Comparison of ENCODE assay signal across 8 mouse cellular contexts in the genomic region with DNA sequence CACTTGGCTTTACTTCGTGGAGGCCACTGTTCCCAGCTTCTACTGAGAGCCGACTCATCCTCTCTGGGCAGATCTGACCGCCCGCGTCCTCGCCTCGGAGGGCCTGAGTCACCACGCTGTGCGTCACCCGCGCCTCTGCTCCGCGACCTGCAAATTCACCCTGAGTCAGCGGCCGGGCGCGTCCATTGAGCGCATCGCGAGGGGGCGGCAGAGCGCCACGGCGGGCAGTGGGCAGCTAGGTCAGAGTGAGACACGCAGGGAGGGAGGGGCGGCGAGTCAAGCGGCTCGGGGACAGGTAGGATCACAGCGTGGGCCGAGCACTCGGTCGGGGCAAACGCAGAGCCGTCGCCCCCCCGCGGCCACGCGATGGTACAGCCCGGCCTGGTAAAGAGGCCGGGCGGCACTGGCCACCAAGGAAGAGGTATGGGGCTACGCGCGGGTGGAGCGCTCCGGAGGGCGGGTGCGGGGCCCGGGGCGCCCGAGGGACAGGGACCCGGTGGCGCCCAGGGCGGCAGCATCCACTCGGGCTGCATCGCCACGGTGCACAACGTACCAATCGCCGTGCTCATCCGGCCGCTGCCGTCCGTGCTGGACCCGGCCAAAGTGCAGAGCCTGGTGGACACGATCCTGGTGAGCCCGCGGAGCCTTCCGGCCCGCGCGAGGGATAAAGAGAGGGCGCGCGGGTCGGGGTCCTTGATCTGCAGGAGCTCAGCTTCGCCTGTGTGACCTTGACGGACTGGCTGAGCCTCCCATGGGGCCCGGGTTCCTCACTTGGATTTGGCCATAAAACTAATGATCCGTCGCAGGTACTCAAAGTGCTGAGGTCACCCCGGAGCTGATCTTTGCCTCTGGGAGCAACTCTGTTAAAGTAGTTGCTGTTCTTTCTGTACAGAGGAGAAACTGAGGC. TPM values are rescaled to one million over a fixed set of nuclear protein-coding genes. Genes with fewer than 3 reads are reported as not detected.
DNase-seq lines count a peak whose midpoint lies in the region; ATAC-seq and TF ChIP-seq lines count a peak whose summit lies in the region.

A gene (plus strand): TSS at position 199 of the 907 bp plus-strand sequence.

- no peaks in the 10 kb centered on the region for H3K9me3 ChIP-seq in embryonic facial prominence, embryonic 14.5 days (ENCODE audit: control insufficient read depth, low read length)
- no peaks in the 10 kb centered on the region for H3K9me3 ChIP-seq in limb, embryonic 13.5 days
- no peaks in the 10 kb centered on the region for H3K9me3 ChIP-seq in midbrain, embryonic 15.5 days

- no peaks in the 10 kb centered on the region for H3K36me3 ChIP-seq in embryonic facial prominence, embryonic 14.5 days (ENCODE audit: control insufficient read depth, insufficient read depth, low read length)
- no peaks in the 10 kb centered on the region for H3K36me3 ChIP-seq in kidney, adult 2 months (ENCODE audit: control insufficient read depth, insufficient read depth, low read length)
- 0 out of 2 replicates have a peak, but pooled peaks cover 2% of the 10 kb centered on the region for H3K36me3 ChIP-seq in limb, embryonic 13.5 days
- no peaks in the 10 kb centered on the region for H3K36me3 ChIP-seq in midbrain, embryonic 15.5 days (replicated peaks)

- H3K4me2 ChIP-seq in embryonic facial prominence, embryonic 14.5 days (ENCODE audit: low read depth, low read length), result peak within 1 kb of the TSS; percentile 89
- peak within 1 kb of the TSS; percentile 84 for H3K4me2 ChIP-seq in limb, embryonic 13.5 days (replicated peaks)
- H3K4me2 ChIP-seq in midbrain, embryonic 15.5 days, result peak within 1 kb of the TSS; percentile 71

- peak within 1 kb of the TSS; percentile 71 for H3K4me3 ChIP-seq in embryonic facial prominence, embryonic 14.5 days (ENCODE audit: low read depth, low read length)
- H3K4me3 ChIP-seq in kidney, adult 2 months (ENCODE audit: insufficient read depth, low read depth, low read length), result peak within 1 kb of the TSS; percentile 76
- H3K4me3 ChIP-seq in limb, embryonic 13.5 days, result peak within 1 kb of the TSS; percentile 68
- H3K4me3 ChIP-seq in midbrain, embryonic 15.5 days, result peak within 1 kb of the TSS; percentile 74

- H3K27me3 ChIP-seq in embryonic facial prominence, embryonic 14.5 days (replicated peaks; ENCODE audit: control insufficient read depth, insufficient read depth, low read length), result no peaks in the 10 kb centered on the region
- H3K27me3 ChIP-seq in kidney, adult 2 months (replicated peaks; ENCODE audit: control insufficient read depth, insufficient read depth, low read length), result no peaks in the 10 kb centered on the region
- H3K27me3 ChIP-seq in limb, embryonic 13.5 days, result peaks cover 13% of the 10 kb centered on the region
- no peaks in the 10 kb centered on the region for H3K27me3 ChIP-seq in midbrain, embryonic 15.5 days (replicated peaks)

- 2% methylated on average over 54 of the region's 84 CpGs for WGBS in embryonic facial prominence, embryonic 14.5 days
- under 1% methylated on average over 84 of the region's 84 CpGs for whole genome bisulfite sequencing in kidney, adult 2 months
- under 1% methylated on average over 82 of the region's 84 CpGs for WGBS in limb, embryonic 13.5 days
- WGBS in midbrain, embryonic 15.5 days, result 1% methylated on average over 78 of the region's 84 CpGs

- DNase-seq in layer of hippocampus, adult 11-12 months (ENCODE audit: low spot score), result peak; percentile 86
- no peak for DNase-seq in layer of hippocampus, adult 9-10 months (ENCODE audit: low spot score)
- peak; percentile 89 for DNase-seq in embryonic facial prominence, embryonic 14.5 days (ENCODE audit: low spot score)
- DNase-seq in heart, adult 18-20 months, result peak; percentile 91 to 92
- peak; percentile 91 for DNase-seq in kidney, adult 2 months
- peak; percentile 36 to 49 for DNase-seq in spleen, adult 18-20 months

- no peaks in the 10 kb centered on the region; the same call in 1 of the 2 replicates for H3K4me1 ChIP-seq in embryonic facial prominence, embryonic 14.5 days (ENCODE audit: control insufficient read depth, insufficient read depth, low read length)
- H3K4me1 ChIP-seq in kidney, adult 2 months (ENCODE audit: control insufficient read depth, insufficient read depth, low read length), result peaks cover 12% of the 10 kb centered on the region; the same call in 1 of the 2 replicates
- H3K4me1 ChIP-seq in limb, embryonic 13.5 days, result no peaks in the 10 kb centered on the region
- H3K4me1 ChIP-seq in midbrain, embryonic 15.5 days, result peaks cover 18% of the 10 kb centered on the region

- peak; percentile 26 for TF ChIP-seq POLR2A in kidney, adult 2 months (IDR thresholded peaks at IDR 0.05; ENCODE audit: low read depth, low read length)

- H3K27ac ChIP-seq in embryonic facial prominence, embryonic 14.5 days (replicated peaks; ENCODE audit: low read depth, low read length), result no peak within 1 kb of the TSS; the same call in 1 of the 2 replicates
- peak within 1 kb of the TSS; percentile 96 for H3K27ac ChIP-seq in kidney, adult 2 months (ENCODE audit: insufficient read depth, low read depth, low read length)
- no peak within 1 kb of the TSS for H3K27ac ChIP-seq in limb, embryonic 13.5 days
- peak within 1 kb of the TSS; percentile 63; the same call in 1 of the 2 replicates for H3K27ac ChIP-seq in midbrain, embryonic 15.5 days

- ATAC-seq in embryonic facial prominence, embryonic 14.5 days (ENCODE audit: low read depth), result peak; percentile 88
- ATAC-seq in limb, embryonic 13.5 days (ENCODE audit: low FRiP score, low read depth), result peak; percentile 86
- peak; percentile 87 for ATAC-seq in midbrain, embryonic 15.5 days (replicated peaks)

- H3K9ac ChIP-seq in embryonic facial prominence, embryonic 14.5 days (ENCODE audit: low read depth, low read length), result peak within 1 kb of the TSS; percentile 81
- H3K9ac ChIP-seq in limb, embryonic 13.5 days, result peak within 1 kb of the TSS; percentile 78
- H3K9ac ChIP-seq in midbrain, embryonic 15.5 days, result peak within 1 kb of the TSS; percentile 77

- TF ChIP-seq CTCF in kidney, adult 2 months (conservative IDR thresholded peaks at IDR 0.05; ENCODE audit: insufficient read depth, insufficient read length, low read depth, low read length), result peak; percentile 28; the same call in 1 of the 2 replicates

RNA-seq across cellular contexts. Expression of the gene that starts here (rescaled TPM):
- polyA plus RNA-seq in embryonic facial prominence, embryonic 14.5 days (2014; fragmentation: Nextera tagmentation; extraction: Ambion mirVana), result 12.0 and 13.6 TPM in 2 replicates
- total RNA-seq in heart, adult 18-20 months (2021), result 10 to 100 TPM; 18.8 to 20.3 TPM
- 113 and 135 TPM in 2 replicates for polyA plus RNA-seq in kidney, adult 2 months (2012; rRNA removed)
- 9.4 and 10.5 TPM in 2 replicates for polyA plus RNA-seq in limb, embryonic 13.5 days (2015; fragmentation: Nextera tagmentation; extraction: Ambion mirVana)
- 21.5 and 23.7 TPM in 2 replicates for polyA plus RNA-seq in midbrain, embryonic 15.5 days (2015; fragmentation: Nextera tagmentation; extraction: Ambion mirVana)

Comparison
In these comparisons a context has a peak if more than half of its experiments do, and no peak if none do; other contexts are left out.
1. H3K27ac ChIP-seq: peak in kidney, adult 2 months (single experiment) and midbrain, embryonic 15.5 days (single experiment); none in embryonic facial prominence, embryonic 14.5 days (single experiment) and limb, embryonic 13.5 days (single experiment).
2. Peak in every context shown above with its lines, with median percentiles within 50 percentile points of each other: ATAC-seq, H3K4me2 ChIP-seq, H3K4me3 ChIP-seq and H3K9ac ChIP-seq.